Mouse (Mus musculus): ENCODE results near the gene Ednra.
"Not testable (repeated sequence)": the region's sequence is repeated elsewhere in the genome, so short reads cannot be mapped to it uniquely, and the experiment has no call there.

Gene Ednra

DNA sequence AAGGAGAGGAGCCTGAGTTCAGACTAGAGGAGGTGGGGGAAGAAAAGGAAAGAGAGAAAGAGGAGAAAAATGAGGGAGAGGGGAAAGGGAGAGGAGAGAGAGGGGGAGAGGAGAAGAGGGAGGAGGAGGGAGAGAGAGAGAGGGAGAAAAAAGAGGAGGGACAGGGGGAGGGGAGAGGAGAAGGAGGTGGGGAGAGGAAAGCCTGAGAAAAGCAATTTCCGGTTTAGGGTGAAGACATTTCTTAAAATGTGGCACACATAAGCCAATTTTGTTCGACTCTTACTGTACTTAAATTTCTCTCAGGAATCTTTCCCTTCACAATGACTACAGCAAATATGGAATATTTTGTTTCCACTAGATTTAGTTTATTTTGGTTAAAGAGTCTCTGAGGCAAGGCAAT, 5.3 kb downstream of the Ednra start:
- DNase-seq (ENCODE audit: low read depth, low spot score), result no peak

DNA sequence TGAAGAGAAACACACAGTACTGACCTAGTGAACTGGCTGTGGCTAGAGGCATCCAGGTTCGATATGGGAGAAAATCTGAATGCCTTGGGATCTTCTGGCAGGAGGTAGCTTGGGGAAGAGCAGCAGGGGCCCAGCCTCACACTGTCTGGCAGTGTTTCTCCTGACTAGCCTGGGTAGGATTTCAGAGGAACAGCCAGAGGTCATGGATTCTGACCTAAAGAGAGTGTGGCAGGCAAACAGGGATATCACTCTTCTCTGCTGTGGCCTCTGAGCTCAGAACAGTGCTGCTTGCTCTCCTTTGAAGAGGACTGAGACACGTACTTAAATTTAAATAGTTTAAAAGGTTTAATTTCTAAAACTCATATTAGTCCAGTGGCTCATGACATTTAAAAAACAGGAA, 7.2 kb downstream of the Ednra start:
- DNase-seq (ENCODE audit: low read depth, low spot score), result no peak

DNA sequence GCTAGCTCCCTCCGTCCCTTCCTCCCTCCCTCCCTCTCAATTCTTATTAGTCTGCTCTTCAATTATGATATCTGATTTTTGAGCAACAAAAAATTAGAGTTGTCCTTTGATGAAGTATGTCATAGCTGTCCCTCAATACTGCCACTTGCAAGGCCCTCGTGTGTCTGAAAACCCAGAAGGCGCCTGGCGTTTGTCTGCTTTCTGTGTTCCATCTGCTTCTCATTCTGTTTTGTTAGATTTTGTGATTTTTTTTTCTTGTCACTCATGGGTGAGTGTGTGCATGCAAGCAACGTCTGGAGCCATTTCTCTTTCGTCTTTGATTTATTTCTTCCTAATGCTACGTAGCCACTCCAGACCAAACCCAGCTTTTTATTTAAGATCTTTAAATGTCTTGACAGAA, 9.8 kb downstream of the Ednra start:
- no peak for DNase-seq (ENCODE audit: low read depth, low spot score)

DNA sequence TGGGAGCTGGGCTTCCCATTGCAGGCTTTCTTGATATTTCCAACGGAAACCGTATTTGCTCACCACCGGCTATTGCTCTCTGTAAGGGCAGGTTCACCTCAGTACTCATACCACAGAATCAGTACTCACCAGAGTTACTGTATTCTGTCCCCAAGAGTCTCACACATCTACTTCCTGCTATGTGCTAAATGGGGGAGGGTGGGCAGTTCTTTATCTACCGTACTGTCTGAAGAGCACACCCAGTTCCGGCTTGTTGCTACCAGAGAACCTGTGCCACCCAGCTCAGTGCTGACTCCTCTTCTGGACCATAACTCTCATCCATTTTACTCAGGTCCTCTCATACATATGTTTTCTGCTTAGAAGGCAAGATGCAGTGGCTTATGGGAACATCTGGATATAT, 10.6 kb downstream of the Ednra start:
- DNase-seq (ENCODE audit: low read depth, low spot score), result no peak

DNA sequence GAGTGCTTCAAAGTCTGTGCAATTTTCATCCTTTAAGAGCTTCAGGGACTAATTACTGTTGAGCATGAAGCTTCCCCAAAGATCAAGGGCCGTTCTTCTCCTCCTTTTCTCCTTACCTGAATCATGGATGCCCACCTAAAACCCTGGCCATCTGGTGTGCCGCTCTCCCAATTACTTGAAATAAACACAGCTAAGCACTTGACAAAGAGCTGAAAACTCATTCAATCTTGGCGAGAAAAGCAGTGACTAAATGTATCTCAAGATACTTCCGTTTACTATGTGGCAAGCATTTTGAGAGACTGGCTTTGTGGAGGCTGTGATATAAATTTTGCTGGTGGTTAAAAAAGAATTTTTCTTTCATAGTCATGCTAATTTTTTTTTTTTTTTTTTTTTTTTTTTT, 19.5 kb downstream of the Ednra start:
- DNase-seq (ENCODE audit: low read depth, low spot score), result no peak

DNA sequence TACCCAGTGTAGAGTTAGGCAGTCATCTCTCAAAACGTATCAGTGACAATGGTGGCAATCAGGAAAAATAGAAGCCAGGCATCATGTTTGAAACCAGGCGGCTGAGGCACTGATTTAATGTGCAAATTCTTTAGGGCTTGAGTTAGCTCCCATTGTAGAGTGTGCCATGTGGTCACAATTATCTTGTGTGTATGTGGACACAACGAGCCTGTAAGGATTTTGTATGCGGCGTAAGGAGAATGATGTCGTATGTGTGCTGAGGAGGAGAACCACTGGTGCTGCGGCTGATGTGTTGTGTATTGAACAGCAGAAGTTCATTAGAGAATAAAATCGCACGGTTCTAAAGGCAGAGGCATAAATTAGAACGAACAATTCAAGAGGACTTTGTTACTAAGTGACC, 26.2 kb downstream of the Ednra start:
- no peak for DNase-seq (ENCODE audit: low read depth, low spot score)

DNA sequence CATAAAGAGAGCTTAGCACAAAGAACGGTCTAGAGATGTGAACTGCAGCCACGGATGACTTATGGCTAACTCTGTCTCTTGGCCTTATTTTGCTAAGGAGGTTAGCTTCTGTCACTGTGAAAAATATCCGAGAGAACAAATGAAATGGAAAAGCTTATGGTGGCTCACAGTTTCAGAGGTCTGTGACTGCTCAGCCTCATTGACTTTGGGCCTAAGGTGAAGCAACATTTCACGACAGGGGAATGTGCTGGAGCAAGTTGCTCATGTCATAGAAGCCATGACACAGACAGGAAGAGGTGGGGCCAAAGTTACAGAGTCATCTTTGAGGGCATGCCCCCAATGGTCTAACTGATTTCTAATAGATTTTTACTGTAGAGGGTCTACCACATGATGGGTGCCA, 28.1 kb downstream of the Ednra start:
- DNase-seq (ENCODE audit: low read depth, low spot score), result no peak

DNA sequence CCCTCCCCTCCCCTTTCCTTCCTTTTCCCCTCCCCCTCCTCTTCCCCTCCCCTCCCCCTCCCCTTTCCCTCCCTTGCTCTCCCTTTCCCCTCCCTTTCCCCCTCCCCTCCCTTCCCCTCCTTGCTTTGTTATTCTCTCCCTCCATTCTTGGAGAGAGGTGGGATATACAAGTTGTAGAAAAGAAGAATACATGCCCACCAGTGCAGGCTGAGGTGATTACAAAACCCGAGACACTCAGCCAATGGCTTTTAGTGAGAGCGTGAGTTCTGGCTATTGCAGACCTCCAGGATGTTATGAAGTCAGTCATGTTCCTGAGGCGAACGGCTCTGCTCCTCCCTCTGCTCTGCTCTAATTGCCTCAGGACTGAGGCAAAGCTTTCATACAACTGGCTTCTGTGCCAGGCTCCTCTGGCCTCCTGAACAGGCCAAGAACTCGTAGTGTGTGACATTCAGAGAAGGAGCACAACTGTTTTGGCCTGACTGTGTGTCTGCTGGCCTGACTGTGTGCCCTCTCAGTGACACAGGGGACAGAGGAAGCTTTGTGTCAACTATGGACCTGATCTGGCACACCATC, 28.7 kb downstream of the Ednra start:
- DNase-seq (ENCODE audit: low read depth, low spot score), result no peak

DNA sequence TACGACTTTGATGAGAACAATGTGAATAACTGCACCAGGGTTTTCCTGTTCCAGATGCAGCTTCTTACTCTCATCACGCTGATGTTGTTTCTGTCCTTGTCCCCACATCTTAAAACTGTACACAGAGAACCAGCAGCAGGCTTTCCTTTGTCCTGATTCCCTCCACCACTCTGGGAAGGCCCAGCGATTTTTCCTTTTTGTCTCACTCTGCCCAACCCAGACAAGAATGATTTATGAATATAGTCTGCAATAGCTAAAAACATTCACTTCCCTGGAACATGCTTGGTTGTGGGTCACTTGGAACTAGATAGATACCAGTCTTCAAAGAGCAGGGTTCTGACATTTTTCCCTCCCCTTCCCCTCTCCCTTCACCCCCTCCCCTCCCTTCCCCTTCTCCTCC, 29.2 kb downstream of the Ednra start:
- DNase-seq (ENCODE audit: low read depth, low spot score), result no peak

DNA sequence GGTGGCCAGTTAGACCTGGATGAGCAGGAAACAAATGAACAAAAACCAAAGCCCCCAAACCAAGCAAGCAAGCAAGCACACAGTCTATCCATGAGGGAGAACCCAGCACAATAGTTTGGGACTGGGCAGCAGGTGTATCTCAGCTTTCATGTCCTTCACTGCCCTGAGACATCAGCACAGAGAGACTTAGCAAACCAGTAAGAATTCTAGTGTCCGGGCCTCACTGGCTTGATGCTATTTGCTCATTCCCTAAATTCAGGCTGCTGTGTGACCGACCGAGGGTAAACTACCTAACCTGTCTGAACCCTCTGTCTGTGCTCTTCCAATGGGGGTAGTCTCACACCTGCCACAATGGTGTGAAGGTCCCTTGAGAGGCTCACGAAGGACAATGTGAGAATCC, 29.7 kb downstream of the Ednra start:
- no peak for DNase-seq (ENCODE audit: low read depth, low spot score)

DNA sequence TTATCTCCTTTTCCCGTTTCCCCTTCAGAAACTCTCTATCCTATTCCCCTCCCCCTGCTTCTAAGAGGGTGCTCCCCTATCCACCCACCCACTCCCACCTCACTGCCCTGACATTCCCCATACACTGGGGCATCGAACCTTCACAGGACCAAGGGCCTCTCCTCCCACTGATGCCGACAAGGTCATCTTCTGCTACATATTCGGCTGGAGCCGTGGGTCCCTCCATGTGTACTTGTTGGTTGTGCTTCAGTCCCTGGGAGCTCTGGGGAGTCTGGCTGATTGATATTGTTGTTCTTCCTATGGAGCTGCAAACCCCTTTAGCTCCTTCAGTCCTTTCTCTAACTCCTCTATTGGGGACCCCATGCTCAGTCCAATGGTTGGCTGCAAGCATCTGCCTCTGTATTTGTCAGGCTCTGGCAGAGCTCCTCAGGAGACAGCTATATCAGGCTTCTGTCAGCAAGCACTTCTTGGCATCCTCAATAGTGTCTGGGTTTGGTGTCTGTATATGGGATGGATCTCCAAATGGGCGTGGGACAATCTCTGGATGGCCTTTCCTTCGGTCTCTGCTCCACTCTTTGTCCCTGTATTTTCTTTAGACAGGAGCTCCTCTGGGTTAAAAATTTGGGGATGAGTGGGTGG, 34.7 kb downstream of the Ednra start:
- not testable (repeated sequence) for DNase-seq (ENCODE audit: low read depth, low spot score)

DNA sequence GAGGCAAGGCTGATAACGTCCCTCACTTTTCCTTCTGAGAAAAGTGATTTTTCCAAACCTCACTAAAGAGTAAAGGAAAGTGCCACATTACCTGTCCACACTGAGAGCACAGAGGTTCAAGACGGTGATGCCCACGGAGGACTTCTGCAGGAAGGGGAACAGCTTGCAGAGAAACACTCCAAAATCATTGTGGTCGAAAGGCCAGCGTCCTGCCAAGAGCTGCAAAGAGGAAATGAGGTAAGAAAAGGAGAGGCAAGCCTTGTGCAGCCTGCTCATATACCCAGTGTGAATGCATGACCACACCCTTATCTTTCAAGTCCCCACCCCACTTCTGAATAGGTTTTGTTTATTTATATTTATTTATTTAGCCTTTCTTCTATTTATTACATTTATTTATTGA, 35.3 kb downstream of the Ednra start:
- no peak for DNase-seq (ENCODE audit: low read depth, low spot score)

DNA sequence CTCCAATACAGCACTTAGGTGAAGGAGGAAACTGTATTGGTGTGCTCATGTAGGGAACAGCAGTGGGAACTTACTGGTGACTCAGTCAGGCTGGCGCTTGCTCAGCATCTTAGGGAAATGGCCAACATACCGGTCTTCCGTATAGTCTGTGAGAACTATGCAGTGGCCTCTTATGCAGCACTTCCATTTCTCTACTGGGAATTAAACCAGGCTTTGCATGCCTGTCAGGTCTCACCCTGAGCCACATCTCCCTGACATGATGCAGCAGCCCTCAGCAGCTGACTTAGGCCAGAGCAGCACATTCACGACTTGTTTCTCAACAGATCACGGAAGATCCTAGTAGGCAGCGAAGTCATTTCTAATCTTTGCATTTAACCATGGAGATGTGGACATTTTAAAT, 39.9 kb downstream of the Ednra start:
- DNase-seq (ENCODE audit: low read depth, low spot score), result no peak

DNA sequence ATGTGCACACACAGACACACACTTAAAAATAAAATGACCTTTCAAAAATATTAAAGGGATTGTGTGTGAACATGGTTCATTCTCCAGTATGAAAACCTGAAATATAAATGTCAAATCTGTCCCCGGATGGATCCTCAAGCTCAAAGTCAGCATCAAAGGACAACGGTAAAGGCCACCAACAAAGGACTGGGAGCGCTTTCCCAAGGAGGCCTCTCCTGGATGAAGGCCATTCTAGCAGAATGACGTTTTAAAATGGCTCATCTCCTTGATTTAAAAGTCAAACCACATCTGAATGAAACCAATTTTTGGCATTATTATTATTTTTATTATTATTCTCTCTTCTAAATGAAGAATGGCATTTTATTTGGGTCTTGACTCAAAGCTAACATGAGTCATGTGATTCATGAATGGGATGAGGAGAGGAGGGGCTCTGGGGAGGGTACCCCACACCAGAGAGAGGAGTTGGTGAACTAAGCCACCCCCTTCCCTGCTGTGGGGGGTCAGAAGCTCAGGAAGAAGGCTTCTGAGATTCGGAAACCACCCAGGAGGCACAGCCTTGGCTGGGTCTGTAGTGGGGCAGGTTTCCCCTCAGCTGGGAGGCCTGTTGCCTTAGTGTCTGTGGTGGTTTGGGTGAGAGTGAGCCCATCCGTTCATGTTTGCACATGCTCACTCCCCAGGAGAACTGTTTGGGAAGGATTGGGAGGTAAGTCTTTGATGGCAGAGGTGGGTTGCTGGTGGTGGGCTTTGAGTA, 40.7 kb downstream of the Ednra start:
- no peak for DNase-seq (ENCODE audit: low read depth, low spot score)

DNA sequence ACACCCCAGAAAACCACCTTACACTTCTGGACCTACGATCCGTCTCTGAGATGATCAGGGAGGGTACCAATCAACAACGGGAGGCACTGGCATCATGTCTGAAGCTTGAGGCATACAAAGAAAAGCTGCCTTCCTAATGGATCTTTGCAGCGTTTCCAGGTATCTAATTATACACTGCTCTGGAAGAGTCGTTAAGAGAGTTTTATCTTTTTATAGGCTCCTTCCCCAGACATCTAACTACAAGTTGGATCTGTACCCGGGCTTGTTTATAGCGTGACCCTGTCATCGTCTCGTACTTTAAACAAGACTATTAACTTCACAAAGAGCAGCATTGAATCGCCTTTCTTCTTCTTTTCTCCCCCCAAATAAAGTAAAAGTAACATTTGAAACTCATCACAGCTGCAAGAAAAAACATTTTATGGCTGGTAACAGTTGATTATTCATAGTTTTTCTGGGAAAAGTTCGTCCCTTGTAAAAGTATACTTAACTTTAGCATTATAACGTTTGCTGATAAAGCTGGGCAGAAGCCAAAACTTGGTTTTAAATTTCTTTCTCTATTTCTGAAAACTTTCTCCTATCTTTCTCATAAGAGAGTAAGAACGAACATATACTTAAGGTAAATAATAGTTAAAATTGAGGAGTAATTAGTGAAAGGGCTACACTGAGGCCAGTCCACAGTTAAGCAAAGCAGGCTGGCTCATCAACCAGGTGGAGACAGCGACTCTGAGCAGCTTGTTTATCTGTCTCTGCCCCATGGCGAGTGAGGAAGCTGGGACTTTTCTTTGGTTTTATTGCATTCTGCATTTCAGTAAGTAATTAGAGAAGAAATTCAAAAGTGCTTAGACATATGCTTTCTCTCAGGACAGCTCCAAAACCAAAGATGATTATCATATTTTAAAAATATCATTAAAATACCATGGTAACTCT, 42.0 kb downstream of the Ednra start:
- DNase-seq (ENCODE audit: low read depth, low spot score), result no peak

DNA sequence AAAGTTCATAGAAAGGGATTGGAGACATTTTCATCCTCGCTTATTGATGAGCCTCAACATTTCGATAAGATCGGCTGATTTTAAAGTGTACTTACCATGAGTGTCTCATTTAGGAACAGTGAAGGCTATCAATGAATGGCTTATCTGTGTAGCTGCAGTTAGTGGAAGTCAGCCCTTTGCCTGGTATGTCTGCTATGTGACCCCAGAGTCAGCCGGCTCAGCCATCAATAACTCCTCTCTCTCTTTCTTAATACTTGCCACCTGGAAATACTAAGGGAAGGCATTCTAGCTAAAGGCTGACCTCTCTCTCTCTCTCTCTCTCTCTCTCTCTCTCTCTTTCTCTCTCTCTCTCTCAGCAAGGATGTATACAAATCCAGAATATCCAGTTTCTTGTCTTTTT, 52.2 kb downstream of the Ednra start:
- no peak for DNase-seq (ENCODE audit: low read depth, low spot score)

DNA sequence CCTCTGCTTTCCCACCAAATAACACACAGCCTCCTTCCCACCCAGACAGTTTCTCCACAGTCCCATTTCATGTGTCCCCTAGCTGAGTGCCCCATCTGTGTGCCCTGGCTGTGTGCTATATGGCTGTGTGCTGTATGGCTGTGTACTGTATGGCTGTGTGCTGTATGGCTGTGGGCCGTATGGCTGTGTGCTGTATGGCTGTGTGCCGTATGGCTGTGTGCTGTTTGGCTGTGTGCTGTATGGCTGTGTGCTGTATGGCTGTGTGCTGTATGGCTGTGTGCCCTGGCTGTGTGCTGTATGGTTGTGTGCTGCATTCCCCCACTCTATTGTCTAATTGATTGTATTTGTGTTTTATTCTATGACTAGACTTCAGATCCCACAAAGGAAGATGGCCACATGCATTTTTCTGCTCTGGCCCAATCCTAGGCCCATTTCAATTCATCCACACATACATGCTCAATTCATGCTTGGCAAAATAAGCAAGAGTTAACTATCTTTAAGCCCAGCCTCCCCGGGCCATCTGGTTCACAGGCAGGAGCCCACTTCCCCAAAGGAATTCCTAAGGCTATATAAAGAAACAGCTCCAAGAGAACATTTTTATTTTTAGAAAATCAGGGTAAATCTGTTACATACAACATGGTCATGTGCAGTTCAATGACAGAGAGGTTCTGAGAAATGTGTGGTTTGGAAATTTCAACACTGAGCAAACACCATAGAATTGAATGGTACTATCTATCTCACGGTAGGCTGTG, 53.5 kb downstream of the Ednra start:
- DNase-seq (ENCODE audit: low read depth, low spot score), result no peak

DNA sequence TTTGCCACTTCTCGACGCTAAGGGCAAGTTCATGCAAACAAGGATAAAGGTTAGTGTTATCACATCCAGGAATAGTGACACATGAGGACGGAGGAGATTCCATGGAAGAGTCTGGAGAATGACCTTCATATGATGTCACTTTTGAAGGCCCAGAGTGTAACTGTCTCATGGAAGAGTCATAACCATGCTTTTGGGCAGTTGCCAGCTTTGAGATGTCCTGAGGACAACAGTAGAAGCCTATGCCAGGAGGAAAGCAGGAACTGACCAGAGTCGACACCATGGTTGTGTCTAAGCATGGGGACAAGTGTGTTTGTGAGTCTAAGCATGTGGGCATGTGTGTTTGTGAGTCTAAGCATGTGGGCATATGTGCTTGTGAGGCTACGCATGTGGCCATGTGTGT, 56.3 kb downstream of the Ednra start:
- no peak for DNase-seq (ENCODE audit: low read depth, low spot score)

DNA sequence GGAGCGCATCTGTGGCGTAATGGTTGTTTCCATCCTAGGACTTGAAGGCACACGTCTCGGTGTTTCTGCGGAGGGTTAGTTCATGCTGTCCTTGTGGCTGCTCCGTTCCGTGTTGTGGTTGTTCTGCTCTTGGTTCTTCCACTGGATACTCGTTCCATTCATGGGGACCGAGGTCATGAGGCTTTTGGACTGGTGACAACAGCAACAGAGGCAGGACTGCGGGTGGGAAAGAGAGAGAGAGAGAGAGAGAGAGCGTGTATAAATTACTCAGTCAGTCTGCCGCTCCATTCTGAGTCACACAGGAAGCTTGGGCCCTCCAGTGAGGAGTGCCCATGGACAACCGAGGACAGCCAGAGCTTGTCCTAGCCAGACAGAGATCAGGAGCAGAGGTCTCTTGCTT, 59.4 kb downstream of the Ednra start:
- no peak for DNase-seq (ENCODE audit: low read depth, low spot score)

DNA sequence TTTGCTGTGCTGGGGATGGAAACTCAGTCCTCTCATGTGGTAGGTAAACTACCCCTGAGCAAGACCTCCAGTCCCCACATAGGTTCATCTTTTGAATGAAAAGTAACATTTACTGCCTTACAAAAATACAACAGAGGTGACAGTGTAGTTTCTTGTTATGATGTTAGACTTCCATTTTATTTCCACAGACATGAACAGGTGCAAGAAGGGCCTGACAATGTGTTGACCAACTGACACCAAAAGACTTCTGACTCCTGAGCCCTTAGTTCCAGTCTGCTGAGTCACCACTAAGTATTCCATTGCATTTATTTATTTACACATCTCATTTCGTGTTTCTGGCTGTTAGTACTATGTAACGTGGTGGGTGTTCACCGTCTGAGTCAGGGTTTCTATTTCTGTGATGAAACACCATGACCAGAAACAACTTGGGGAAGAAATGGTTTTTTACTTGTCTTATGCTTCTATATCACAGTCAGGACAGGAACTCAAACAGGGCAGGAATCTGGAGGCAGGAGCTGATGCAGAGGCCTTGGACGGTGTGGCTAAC, 64.7 kb downstream of the Ednra start:
- no peak for DNase-seq (ENCODE audit: low read depth, low spot score)

DNA sequence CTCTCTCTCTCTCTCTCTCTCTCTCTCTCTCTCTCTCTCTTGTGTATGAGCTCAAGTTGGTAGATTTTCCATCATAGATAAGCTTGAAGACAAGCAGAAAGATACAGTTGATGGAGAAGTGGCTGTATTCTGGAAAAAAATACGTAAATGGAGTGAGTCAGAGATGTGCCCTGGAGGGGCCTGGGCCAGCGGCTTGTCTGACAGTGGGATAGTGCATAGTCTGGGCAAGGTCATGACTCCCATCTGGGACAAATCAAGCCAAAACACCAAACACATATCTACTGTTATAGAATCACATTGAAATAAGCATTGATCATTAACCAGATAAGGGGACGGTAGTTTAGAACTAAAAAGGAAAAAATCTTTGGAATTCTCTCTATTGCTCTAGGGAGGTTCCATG, 65.9 kb downstream of the Ednra start:
- no peak for DNase-seq (ENCODE audit: low read depth, low spot score)
